Mouse (Mus musculus): Measurements from ENCODE around the gene Shank2. TPM values are rescaled to one million over a fixed set of nuclear protein-coding genes. Genes with fewer than 3 reads are reported as not detected.

Shank2 gene
- polyA plus RNA-seq, 1 experiment from 2014 or later, result 3.3 TPM

GRCm38 (mm10) chr7:144336626-144337025 is 334.9 kb downstream of the Shank2 start:
- Histone ChIP-seq H3K4me1 (no peaks in the 10 kb centered on the region), H3K4me2 (replicated peaks) (no peak overlapping the region), H3K36me3 (no peaks in the 10 kb centered on the region), H3K9ac (no peak overlapping the region), H3K27ac (no peak overlapping the region), H3K4me3 (no peak overlapping the region), H3K27me3 (replicated peaks) (no peaks in the 10 kb centered on the region), H3K9me3 (no peaks in the 10 kb centered on the region)
- no peak for ATAC-seq (ENCODE audit: low FRiP score, low read depth)

GRCm38 (mm10) chr7:144338694-144339093 is 337.0 kb downstream of the Shank2 start:
- H3K27ac ChIP-seq, result no peak overlapping the region
- ATAC-seq (ENCODE audit: low FRiP score, low read depth), result no peak
- H3K4me1 ChIP-seq, result no peaks in the 10 kb centered on the region
- H3K4me2 ChIP-seq (replicated peaks), result no peak overlapping the region
- H3K9me3 ChIP-seq, result no peaks in the 10 kb centered on the region
- 93% methylated on average over 5 of the region's 5 CpGs for WGBS
- H3K9ac ChIP-seq, result no peak overlapping the region
- no peaks in the 10 kb centered on the region for H3K36me3 ChIP-seq
- no peak overlapping the region for H3K4me3 ChIP-seq
- no peaks in the 10 kb centered on the region for H3K27me3 ChIP-seq (replicated peaks)

GRCm38 (mm10) chr7:144340376-144340775 is 338.6 kb downstream of the Shank2 start:
- Histone ChIP-seq H3K4me1 (no peaks in the 10 kb centered on the region), H3K4me2 (replicated peaks) (no peak overlapping the region), H3K27me3 (replicated peaks) (no peaks in the 10 kb centered on the region), H3K9ac (no peak overlapping the region), H3K4me3 (no peak overlapping the region), H3K27ac (no peak overlapping the region), H3K36me3 (no peaks in the 10 kb centered on the region), H3K9me3 (peaks cover 3% of the 10 kb centered on the region; the same call in 1 of the 2 replicates)
- ATAC-seq (ENCODE audit: low FRiP score, low read depth), result no peak
- 87% methylated on average over 6 of the region's 6 CpGs for WGBS

- H3K9me3 ChIP-seq, result no peaks in the 10 kb centered on the region
- ATAC-seq (ENCODE audit: low FRiP score, low read depth), result no peak
- no peak overlapping the region for H3K9ac ChIP-seq
- H3K4me3 ChIP-seq, result no peak overlapping the region
- no peak overlapping the region for H3K4me2 ChIP-seq (replicated peaks)
- H3K27me3 ChIP-seq (replicated peaks), result no peaks in the 10 kb centered on the region
- peaks cover 11% of the 10 kb centered on the region for H3K4me1 ChIP-seq
- WGBS, result 80% methylated on average over 2 of the region's 2 CpGs
- H3K27ac ChIP-seq, result no peak overlapping the region
- no peaks in the 10 kb centered on the region for H3K36me3 ChIP-seq
Measured at GRCm38 (mm10) chr7:144366133-144366532, 364.4 kb downstream of the Shank2 start.

- Histone ChIP-seq H3K4me1 (peaks cover 7% of the 10 kb centered on the region), H3K9me3 (no peaks in the 10 kb centered on the region), H3K27me3 (replicated peaks) (no peaks in the 10 kb centered on the region), H3K9ac (no peak overlapping the region), H3K27ac (no peak overlapping the region), H3K4me3 (no peak overlapping the region), H3K4me2 (replicated peaks) (no peak overlapping the region), H3K36me3 (no peaks in the 10 kb centered on the region)
- no peak for ATAC-seq (ENCODE audit: low FRiP score, low read depth)
- WGBS, result 84% methylated on average over 8 of the region's 8 CpGs
Measured at GRCm38 (mm10) chr7:144373059-144373458, 371.3 kb downstream of the Shank2 start.

GRCm38 (mm10) chr7:144375483-144375882 is 373.8 kb downstream of the Shank2 start:
- Histone ChIP-seq H3K36me3 (no peaks in the 10 kb centered on the region), H3K9ac (no peak overlapping the region), H3K9me3 (no peaks in the 10 kb centered on the region), H3K4me3 (no peak overlapping the region), H3K27ac (no peak overlapping the region), H3K4me2 (replicated peaks) (no peak overlapping the region), H3K27me3 (replicated peaks) (no peaks in the 10 kb centered on the region), H3K4me1 (peaks cover 16% of the 10 kb centered on the region)
- WGBS, result 74% methylated on average over 2 of the region's 2 CpGs
- ATAC-seq (ENCODE audit: low FRiP score, low read depth), result no peak

- WGBS, result 62% methylated on average over 4 of the region's 4 CpGs
- Histone ChIP-seq H3K4me3 (no peak overlapping the region), H3K4me1 (peaks cover 16% of the 10 kb centered on the region), H3K4me2 (replicated peaks) (no peak overlapping the region), H3K36me3 (no peaks in the 10 kb centered on the region), H3K27me3 (replicated peaks) (no peaks in the 10 kb centered on the region), H3K9me3 (no peaks in the 10 kb centered on the region), H3K27ac (no peak overlapping the region), H3K9ac (no peak overlapping the region)
- no peak for ATAC-seq (ENCODE audit: low FRiP score, low read depth)
Measured at GRCm38 (mm10) chr7:144378254-144378653, 376.5 kb downstream of the Shank2 start.

- no peaks in the 10 kb centered on the region for H3K36me3 ChIP-seq
- H3K27ac ChIP-seq, result no peak overlapping the region
- H3K9me3 ChIP-seq, result no peaks in the 10 kb centered on the region
- 28% methylated on average over 6 of the region's 6 CpGs for WGBS
- ATAC-seq (ENCODE audit: low FRiP score, low read depth), result peak; percentile 74
- no peak overlapping the region for H3K9ac ChIP-seq
- no peaks in the 10 kb centered on the region for H3K27me3 ChIP-seq (replicated peaks)
- H3K4me2 ChIP-seq (replicated peaks), result no peak overlapping the region
- peaks cover 16% of the 10 kb centered on the region for H3K4me1 ChIP-seq
- no peak overlapping the region for H3K4me3 ChIP-seq
Measured at GRCm38 (mm10) chr7:144379243-144379884, 377.6 kb downstream of the Shank2 start.

- 80% methylated on average over 10 of the region's 10 CpGs for WGBS
- Histone ChIP-seq H3K36me3 (no peaks in the 10 kb centered on the region), H3K4me2 (replicated peaks) (no peak overlapping the region), H3K27me3 (replicated peaks) (no peaks in the 10 kb centered on the region), H3K27ac (no peak overlapping the region), H3K4me3 (no peak overlapping the region), H3K4me1 (peaks cover 16% of the 10 kb centered on the region), H3K9me3 (no peaks in the 10 kb centered on the region), H3K9ac (no peak overlapping the region)
- no peak for ATAC-seq (ENCODE audit: low FRiP score, low read depth)
Measured at GRCm38 (mm10) chr7:144381588-144381987, 379.9 kb downstream of the Shank2 start.

GRCm38 (mm10) chr7:144387537-144387936 is 385.8 kb downstream of the Shank2 start:
- Histone ChIP-seq H3K36me3 (no peaks in the 10 kb centered on the region), H3K27ac (no peak overlapping the region), H3K9ac (no peak overlapping the region), H3K27me3 (replicated peaks) (no peaks in the 10 kb centered on the region), H3K9me3 (no peaks in the 10 kb centered on the region), H3K4me2 (replicated peaks) (no peak overlapping the region), H3K4me1 (no peaks in the 10 kb centered on the region), H3K4me3 (no peak overlapping the region)
- no peak for ATAC-seq (ENCODE audit: low FRiP score, low read depth)
- 95% methylated on average over 6 of the region's 6 CpGs for WGBS

GRCm38 (mm10) chr7:144389704-144390103 is 388.0 kb downstream of the Shank2 start:
- no peaks in the 10 kb centered on the region for H3K4me1 ChIP-seq
- no peak overlapping the region for H3K27ac ChIP-seq
- H3K9me3 ChIP-seq, result no peaks in the 10 kb centered on the region
- H3K9ac ChIP-seq, result no peak overlapping the region
- WGBS, result 93% methylated on average over 2 of the region's 2 CpGs
- H3K36me3 ChIP-seq, result no peaks in the 10 kb centered on the region
- no peak overlapping the region for H3K4me3 ChIP-seq
- H3K4me2 ChIP-seq (replicated peaks), result no peak overlapping the region
- no peak for ATAC-seq (ENCODE audit: low FRiP score, low read depth)
- H3K27me3 ChIP-seq (replicated peaks), result no peaks in the 10 kb centered on the region

- no peak overlapping the region for H3K4me3 ChIP-seq
- H3K27me3 ChIP-seq (replicated peaks), result no peaks in the 10 kb centered on the region
- no peak overlapping the region for H3K9ac ChIP-seq
- no peaks in the 10 kb centered on the region for H3K9me3 ChIP-seq
- 52% methylated on average over 8 of the region's 8 CpGs for WGBS
- no peak overlapping the region for H3K4me2 ChIP-seq (replicated peaks)
- no peak overlapping the region for H3K27ac ChIP-seq
- no peak for ATAC-seq (ENCODE audit: low FRiP score, low read depth)
- no peaks in the 10 kb centered on the region for H3K4me1 ChIP-seq
- no peaks in the 10 kb centered on the region for H3K36me3 ChIP-seq
Measured at GRCm38 (mm10) chr7:144390676-144391075, 388.9 kb downstream of the Shank2 start.

- 89% methylated on average over 6 of the region's 6 CpGs for WGBS
- Histone ChIP-seq H3K9ac (no peak overlapping the region), H3K4me1 (no peaks in the 10 kb centered on the region), H3K4me3 (no peak overlapping the region), H3K9me3 (no peaks in the 10 kb centered on the region), H3K4me2 (replicated peaks) (no peak overlapping the region), H3K36me3 (no peaks in the 10 kb centered on the region), H3K27me3 (replicated peaks) (no peaks in the 10 kb centered on the region), H3K27ac (no peak overlapping the region)
- ATAC-seq (ENCODE audit: low FRiP score, low read depth), result no peak
Measured at GRCm38 (mm10) chr7:144391727-144392126, 390.0 kb downstream of the Shank2 start.
